Mouse (Mus musculus): ENCODE data around the gene Nbeal2. TPM values are rescaled to one million over a fixed set of nuclear protein-coding genes. Genes with fewer than 3 reads are reported as not detected.

Gene Nbeal2
- total RNA-seq, 4 experiments from 2014 or later = 15.1 to 18.5 (median 18.1) TPM

DNA sequence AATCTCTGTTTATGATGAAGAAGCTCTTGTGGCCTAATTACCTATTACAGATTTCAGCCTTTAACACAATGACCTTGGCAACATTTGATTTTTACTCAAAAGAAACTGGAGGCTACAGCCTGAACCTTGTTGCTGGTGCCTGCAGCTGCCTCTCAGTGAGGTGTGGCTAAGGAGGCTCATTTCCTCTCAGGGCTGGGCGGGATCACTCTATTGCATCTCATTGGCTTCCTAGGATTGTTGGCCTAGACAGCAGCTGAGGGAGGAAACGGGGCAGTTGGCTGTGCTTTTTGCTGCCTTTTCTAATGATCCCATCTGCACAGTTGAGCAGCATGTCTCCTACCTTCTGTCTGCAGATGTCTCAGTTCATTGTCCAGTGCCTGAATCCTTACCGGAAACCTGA is 36.9 kb downstream of the Nbeal2 start:
- DNase-seq (ENCODE audit: low spot score in 2 of 2) = no peak

DNA sequence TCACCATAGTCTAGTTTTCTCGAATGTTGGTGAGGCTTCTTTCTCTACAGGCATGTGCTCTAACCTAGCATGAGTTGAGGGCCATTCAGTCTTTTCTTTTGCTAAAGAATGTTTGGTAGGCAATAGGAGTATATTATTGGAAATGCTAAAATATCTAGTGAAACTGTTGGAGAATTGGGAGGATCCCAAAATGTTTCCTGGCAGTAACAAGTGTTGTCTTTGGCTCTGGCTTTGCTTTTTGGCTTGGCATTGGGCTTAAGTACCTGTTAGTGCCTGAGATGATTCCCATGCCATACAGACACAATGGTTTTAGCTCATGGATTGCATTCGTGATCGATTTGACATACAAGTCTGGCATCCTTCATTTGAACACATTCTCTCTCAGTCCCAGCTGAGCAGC is 42.5 kb downstream of the Nbeal2 start:
- no peak for DNase-seq (ENCODE audit: low spot score in 2 of 2)

DNA sequence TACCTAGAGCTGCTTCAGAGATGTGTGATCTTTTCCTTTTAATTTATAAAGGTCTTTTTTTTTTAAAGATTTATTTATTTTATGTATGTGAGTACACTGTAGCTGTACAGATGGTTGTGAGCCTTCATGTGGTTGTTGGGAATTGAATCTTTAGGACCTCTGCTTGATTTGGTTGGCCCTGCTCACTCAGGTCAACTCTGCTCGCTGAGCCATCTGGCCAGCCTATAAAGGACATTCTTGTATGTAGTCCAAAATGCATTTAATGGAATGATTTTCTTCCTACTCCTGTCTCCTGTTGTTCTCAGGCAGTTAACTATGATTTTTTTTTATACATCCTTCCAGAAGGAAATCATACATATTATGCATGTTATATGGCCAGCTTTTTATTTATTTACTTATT is 70.4 kb downstream of the Nbeal2 start:
- no peak for DNase-seq (ENCODE audit: low spot score in 2 of 2)

DNA sequence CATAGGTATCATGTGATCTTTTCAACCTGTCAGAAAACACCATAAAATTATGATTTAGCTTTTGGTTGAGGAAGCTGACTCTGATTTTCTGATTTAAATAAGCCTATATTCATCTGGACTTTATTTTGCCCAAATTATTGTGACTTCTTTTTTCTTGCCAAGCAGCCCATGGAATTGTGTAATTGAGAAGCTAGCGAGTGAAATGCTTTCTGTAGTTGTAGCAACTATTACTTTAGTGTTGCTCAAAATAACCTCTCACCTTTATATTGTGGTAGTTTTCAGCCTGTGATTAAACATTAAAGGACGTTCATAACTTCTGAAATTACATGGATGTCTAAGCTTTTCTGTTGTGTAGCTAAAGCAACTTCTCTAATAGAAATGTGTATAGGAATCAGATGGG is 71.8 kb downstream of the Nbeal2 start:
- no peak for DNase-seq (ENCODE audit: low spot score in 2 of 2)

Small RNAs within 50 kb of the gene (microRNA-seq; reads per million reads assigned to microRNA genes)
- 0 to 0.64 reads per million in 2 experiments for gene Mir8107

Other genes with a start within 250 kb of the Nbeal2 start
- 10 to 100 TPM; 46.2 to 62.8 (median 53.4) TPM for gene Ptpn23, start 245.9 kb downstream of the Nbeal2 start, total RNA-seq (2022)
- gene Ngp, start 234.4 kb downstream of the Nbeal2 start, total RNA-seq (2022) = under 1 TPM in 1 of 4 experiments, not detected in 3; 0.31 TPM
- 10 to 100 TPM; 22.3 to 27.0 (median 25.5) TPM for gene Klhl18, start 177.5 kb downstream of the Nbeal2 start, total RNA-seq (2022)
- gene Kif9, start 177.2 kb downstream of the Nbeal2 start, total RNA-seq (2022) = 1 to 10 TPM; 3.8 to 5.6 (median 4.7) TPM
- gene Setd2, start 121.6 kb downstream of the Nbeal2 start, total RNA-seq (2022) = 10 to 100 TPM; 54.9 to 70.6 (median 61.4) TPM
- gene Nradd, start 29.7 kb downstream of the Nbeal2 start, total RNA-seq (2022) = 1 to 10 TPM; 2.0 to 4.6 (median 3.0) TPM
- gene Ccdc12, start 2.3 kb upstream of the Nbeal2 start, total RNA-seq (2022) = 10 to 100 TPM; 46.4 to 61.2 (median 57.8) TPM
- 1 to 10 TPM in 1 of 4 experiments, under 1 TPM in 1, not detected in 2; 0.74 to 1.9 TPM for gene Myl3, start 87.7 kb upstream of the Nbeal2 start, total RNA-seq (2022)
- 10 to 100 TPM in 1 of 4 experiments, 1 to 10 TPM in 3; 6.1 to 10.5 (median 8.7) TPM for gene Pth1r, start 93.0 kb upstream of the Nbeal2 start, total RNA-seq (2022)
- gene Prss42, start 144.0 kb upstream of the Nbeal2 start, total RNA-seq (2022) = not detected
- not detected for gene Prss44, start 159.8 kb upstream of the Nbeal2 start, total RNA-seq (2022)
- under 1 TPM in 2 of 4 experiments, not detected in 2; 0.23 to 0.39 TPM for gene Prss43, start 172.5 kb upstream of the Nbeal2 start, total RNA-seq (2022)
- gene Prss45, start 180.4 kb upstream of the Nbeal2 start, total RNA-seq (2022) = under 1 TPM in 3 of 4 experiments, not detected in 1; 0.35 to 0.63 (median 0.55) TPM
- gene Prss46, start 190.3 kb upstream of the Nbeal2 start, total RNA-seq (2022) = not detected
- gene Prss50, start 203.8 kb upstream of the Nbeal2 start, total RNA-seq (2022) = 1 to 10 TPM in 2 of 4 experiments, under 1 TPM in 2; 0.60 to 2.1 (median 1.4) TPM
- 10 to 100 TPM in 3 of 4 experiments, 1 to 10 TPM in 1; 8.0 to 14.7 (median 13.7) TPM for gene Als2cl, start 225.7 kb upstream of the Nbeal2 start, total RNA-seq (2022)
- 1 to 10 TPM; 2.4 to 3.6 (median 2.8) TPM for gene Tmie, start 226.0 kb upstream of the Nbeal2 start, total RNA-seq (2022)